Mouse (Mus musculus) C2C12 (cell line): ENCODE measurements around the gene Vmn2r60. TPM values are rescaled to one million over a fixed set of nuclear protein-coding genes. Genes with fewer than 3 reads are reported as not detected.
"Not testable (repeated sequence)": the region's sequence is repeated elsewhere in the genome, so short reads cannot be mapped to it uniquely, and the experiment has no call there.

ENCODE experiments used
- H3K27me3 ChIP-seq: one replicate; pipeline ENCODE4 v1.6.1; 2011; ENCODE audit not compliant: control insufficient read depth, insufficient read depth, insufficient read length
- H3K36me3 ChIP-seq: one replicate; pipeline ENCODE4 v1.6.1; 2011; ENCODE audit not compliant: control insufficient read depth, insufficient read depth
- H3K4me3 ChIP-seq: one replicate; pipeline ENCODE4 v1.5.1; 2011; ENCODE audit warnings: mild to moderate bottlenecking, control low read depth; ENCODE audit not compliant: poor library complexity, insufficient read depth, severe bottlenecking
- H3K79me2 ChIP-seq: one replicate; pipeline ENCODE4 v1.6.1; 2011; ENCODE audit not compliant: control insufficient read depth, insufficient read depth
- H3K79me3 ChIP-seq: one replicate; pipeline ENCODE4 v1.6.1; 2011; ENCODE audit warnings: low read depth, control low read depth
- H3ac ChIP-seq: one replicate; pipeline ENCODE3; 2011; ENCODE audit warnings: low read depth; ENCODE audit not compliant: control insufficient read depth, insufficient read length
- CEBPB ChIP-seq: IDR thresholded peaks from one replicate; pipeline ENCODE4 v1.6.1; 2011; ENCODE audit warnings: low read depth, mild to moderate bottlenecking, control low read depth, moderate library complexity
- CTCF ChIP-seq: IDR thresholded peaks from one replicate; pipeline ENCODE4 v1.5.1; 2011; ENCODE audit not compliant: control insufficient read depth, insufficient read depth, insufficient read length
- FOSL1 ChIP-seq: IDR thresholded peaks from one replicate; pipeline ENCODE4 v1.8.0; 2011; ENCODE audit warnings: mild to moderate bottlenecking, low read length; ENCODE audit not compliant: poor library complexity, insufficient read depth, severe bottlenecking
- MAX ChIP-seq: IDR thresholded peaks from one replicate; pipeline ENCODE4 v1.6.1; 2011; ENCODE audit warnings: mild to moderate bottlenecking, control low read depth
- MYOD1 ChIP-seq: IDR thresholded peaks from one replicate; pipeline ENCODE4 v1.6.1; 2011; ENCODE audit warnings: low read depth; ENCODE audit not compliant: control insufficient read depth, insufficient read length
- MYOG ChIP-seq: IDR thresholded peaks from one replicate; pipeline ENCODE4 v1.6.1; 2011; ENCODE audit not compliant: control insufficient read depth, insufficient read length; ENCODE audit errors: extremely low read depth
- USF1 ChIP-seq: IDR thresholded peaks from one replicate; pipeline ENCODE4 v1.6.1; 2011; ENCODE audit warnings: low read depth, mild to moderate bottlenecking, control low read depth, moderate library complexity
- long read RNA-seq, 2 experiments: library from polyadenylated mRNA; unstranded; transcript quantifications; one replicate each; pipeline ENCODE4 v2.0.0; 2019 to 2020
- polyA plus RNA-seq: library from polyadenylated mRNA; unstranded; fragments of >200 nt; fragmentation: generic; extraction: Trizol; gene quantifications from one replicate; pipeline ENCODE4 v1.2.1, GENCODE M21; 2012; ENCODE audit warnings: missing spikeins

Vmn2r60 gene
- not detected for polyA plus RNA-seq
- long read RNA-seq, experiment 1, result 0 reads
- long read RNA-seq, experiment 2, result 0 reads

- Histone ChIP-seq H3K79me3 (no peaks in the 10 kb centered on the region), H3K4me3 (no peak within 1 kb of the TSS), H3K79me2 (no peaks in the 10 kb centered on the region), H3ac (no peak within 1 kb of the TSS), H3K36me3 (no peaks in the 10 kb centered on the region), H3K27me3 (no peaks in the 10 kb centered on the region)
- TF ChIP-seq MAX, result no peak
- no peak for TF ChIP-seq USF1
- no peak for TF ChIP-seq CEBPB
- TF ChIP-seq MYOG, result no peak
- no peak for TF ChIP-seq FOSL1
- TF ChIP-seq MYOD1, result no peak
- TF ChIP-seq CTCF, result no peak
These were observed at the start of gene Vmn2r60 for GRCm38 (mm10) chr7:42107470-42107869. Vmn2r60 (plus strand) TSS chr7:42107770.

DNA sequence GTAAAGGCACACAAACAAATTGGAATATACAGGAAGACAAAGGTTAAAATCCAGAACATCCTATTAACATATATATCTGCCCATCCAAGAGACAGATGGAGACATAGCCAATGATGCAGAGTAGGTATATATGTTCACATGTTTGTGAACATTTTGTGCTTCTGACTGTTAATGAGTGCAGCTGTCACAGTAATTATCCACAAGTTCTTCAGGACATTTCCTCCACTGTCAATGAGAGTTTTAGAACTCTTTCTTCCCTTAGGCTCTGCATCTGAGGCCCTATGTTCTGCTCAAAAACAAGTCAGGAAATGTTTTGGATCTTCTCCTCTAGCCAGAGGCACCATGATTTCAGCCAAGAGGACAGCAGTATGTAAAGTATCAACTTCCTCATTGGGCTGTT is 48.6 kb upstream of the Vmn2r60 start, which contains the start of gene Vmn2r59:
Gene Vmn2r59, minus strand, starts transcription at position 101 of the 400 bp plus-strand sequence.
- Histone ChIP-seq H3K79me3 (no peaks in the 10 kb centered on the region), H3K27me3 (no peaks in the 10 kb centered on the region), H3K36me3 (no peaks in the 10 kb centered on the region), H3K79me2 (no peaks in the 10 kb centered on the region), H3ac (no peak within 1 kb of the TSS), H3K4me3 (no peak within 1 kb of the TSS)
- TF ChIP-seq MYOD1, result no peak

DNA sequence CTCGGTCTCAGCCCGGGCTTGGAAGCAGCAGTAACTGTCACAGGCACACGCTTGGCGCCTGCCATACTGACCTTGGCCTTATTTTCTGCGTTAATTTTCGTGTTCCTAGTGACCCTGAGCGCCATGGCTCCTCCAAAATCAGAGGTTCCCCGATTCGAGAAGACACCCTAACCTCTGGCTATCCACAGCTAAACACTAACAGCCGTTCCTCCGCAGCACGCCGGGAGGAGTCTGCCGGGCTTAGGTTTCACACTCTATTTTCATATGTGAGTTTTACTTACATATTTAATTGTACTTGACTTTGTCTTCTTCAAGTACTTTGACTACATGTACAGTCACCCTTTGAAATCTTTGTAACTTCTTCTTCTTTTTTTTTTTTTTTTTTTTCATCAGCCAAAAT is 509 bp upstream of the Vmn2r60 start:
- not testable (repeated sequence) for H3K27me3 ChIP-seq, H3ac ChIP-seq, H3K36me3 ChIP-seq, H3K79me3 ChIP-seq, H3K79me2 ChIP-seq, H3K4me3 ChIP-seq

Other genes starting within 250 kb of the Vmn2r60 start
- gene Vmn2r58, start 235.1 kb upstream of the Vmn2r60 start, polyA plus RNA-seq, result not detected
- gene Vmn2r59, start 48.7 kb upstream of the Vmn2r60 start, polyA plus RNA-seq, result not detected
- gene Vmn2r61, start 152.3 kb downstream of the Vmn2r60 start, polyA plus RNA-seq, result not detected